Mouse (Mus musculus) heart, postnatal 0 days (tissue): Measurements from ENCODE around the gene Bcat2.

Experiments
- CTCF ChIP-seq: IDR thresholded peaks from 2 replicates; pipeline ENCODE4 v1.5.1; 2016; ENCODE audit warnings: antibody characterized with exemption, control low read depth, low read depth
- EP300 ChIP-seq: IDR thresholded peaks from 2 replicates; pipeline ENCODE4 v1.6.1; 2016; ENCODE audit warnings: antibody characterized with exemption, low read depth

DNA sequence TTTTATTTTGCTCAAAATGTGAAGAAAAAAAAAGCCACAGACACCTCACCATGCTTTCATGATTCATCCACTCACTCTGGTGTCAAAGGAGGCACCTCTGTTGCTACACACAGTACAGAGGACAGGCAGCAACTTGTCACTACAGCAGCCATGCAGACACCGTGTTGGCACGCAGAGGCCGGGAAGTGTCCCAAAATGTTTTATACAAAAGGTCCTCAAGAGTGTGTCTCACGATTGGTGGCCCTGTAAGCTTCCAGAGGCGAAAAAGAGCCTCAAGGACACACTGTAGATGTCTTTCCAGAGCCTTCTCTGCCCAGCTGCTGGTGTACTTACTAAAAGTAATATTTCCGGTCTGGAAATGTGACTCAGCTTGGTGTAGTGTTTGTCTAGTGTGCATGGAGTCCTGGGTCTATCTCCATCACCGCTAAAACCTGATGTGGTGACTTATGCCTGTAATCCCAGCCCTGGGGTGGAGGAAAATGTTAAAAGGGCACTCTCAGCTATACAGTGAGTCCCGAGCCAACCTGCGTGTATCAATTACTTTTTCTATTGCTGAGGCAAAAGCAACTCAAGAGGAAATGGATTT, 35.8 kb downstream of the Bcat2 start:
- no peak for TF ChIP-seq CTCF
- no peak for TF ChIP-seq EP300
